Mouse (Mus musculus) urinary bladder, postnatal 36 days (tissue): ENCODE measurements around the gene Ckap5.

Source experiments
- DNase-seq, 2 experiments: peaks; one replicate each; pipeline ENCODE4 v3.0.0; 2022; ENCODE audit warnings: low spot score in 2 of 2, mixed read lengths in 1 of 2

The Ckap5 gene

GRCm38 (mm10) chr2:91627486-91627885 is 100.9 kb downstream of the Ckap5 start:
- no peak for DNase-seq

- no peak for DNase-seq
These were observed 101.6 kb downstream of the Ckap5 start for GRCm38 (mm10) chr2:91628171-91628570.

DNA sequence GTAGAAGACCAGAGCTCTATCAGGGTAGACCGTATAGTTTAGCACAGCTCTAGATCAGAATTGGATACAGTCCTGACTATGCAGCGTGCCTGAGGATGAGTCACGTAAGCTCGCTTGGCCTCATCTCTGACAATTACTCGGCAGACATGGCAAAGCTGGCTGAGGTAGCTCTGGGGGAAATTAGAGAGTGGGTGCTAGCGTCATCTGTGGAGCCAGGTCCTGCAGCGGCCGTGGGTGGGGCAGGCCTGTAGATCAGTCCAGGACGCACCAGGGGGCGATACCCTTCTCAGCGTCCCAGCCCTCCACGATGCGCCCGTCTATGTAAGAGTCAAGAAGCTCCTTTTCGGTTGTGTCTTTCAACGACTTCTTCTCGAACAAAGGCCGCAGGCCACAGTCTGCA is 103.1 kb downstream of the Ckap5 start:
- DNase-seq: no peak

DNA sequence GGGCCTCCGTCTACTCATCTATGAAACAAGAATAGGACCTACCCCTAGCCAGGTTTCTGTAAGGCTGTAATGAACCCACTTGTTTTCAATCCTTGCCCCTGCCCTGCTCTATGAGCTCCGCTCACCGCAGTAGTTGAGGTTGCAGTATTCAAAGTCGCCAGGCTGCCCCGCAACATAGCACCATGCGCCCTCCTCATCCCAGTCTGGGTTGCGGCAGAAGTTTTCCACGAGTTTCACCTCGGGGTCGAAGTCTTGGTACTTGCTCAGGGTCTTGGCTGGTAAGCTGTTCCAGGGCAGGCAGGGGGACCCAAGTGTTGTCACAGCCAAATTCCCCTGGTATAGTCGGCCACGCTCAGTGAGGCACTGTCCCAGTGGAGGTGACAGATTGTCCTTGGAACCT is 103.8 kb downstream of the Ckap5 start:
- no peak for DNase-seq

- no peak for DNase-seq
These were observed 105.3 kb downstream of the Ckap5 start for GRCm38 (mm10) chr2:91631826-91632225.

DNA sequence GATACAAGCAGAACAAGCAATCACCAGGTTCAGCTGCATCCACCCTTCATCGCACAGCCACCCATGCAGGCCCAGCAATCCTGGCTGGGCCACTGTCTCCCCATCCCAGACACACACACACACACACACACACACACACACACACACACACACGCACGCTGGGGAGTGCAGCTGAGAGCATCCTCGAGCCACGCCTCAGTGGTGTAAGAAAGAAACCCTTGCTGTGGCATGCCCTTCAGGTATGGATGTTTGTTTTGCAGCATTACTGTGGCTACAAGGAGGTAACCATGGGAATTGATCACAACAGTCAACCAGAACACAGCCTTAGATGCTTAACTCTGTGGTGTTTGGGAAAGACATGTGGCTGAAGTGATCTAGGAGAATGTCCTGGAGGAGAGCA is 105.8 kb downstream of the Ckap5 start:
- DNase-seq: no peak

GRCm38 (mm10) chr2:91633334-91633977 is 106.9 kb downstream of the Ckap5 start:
- DNase-seq: no peak

GRCm38 (mm10) chr2:91634841-91635240 is 108.3 kb downstream of the Ckap5 start:
- DNase-seq: no peak

DNA sequence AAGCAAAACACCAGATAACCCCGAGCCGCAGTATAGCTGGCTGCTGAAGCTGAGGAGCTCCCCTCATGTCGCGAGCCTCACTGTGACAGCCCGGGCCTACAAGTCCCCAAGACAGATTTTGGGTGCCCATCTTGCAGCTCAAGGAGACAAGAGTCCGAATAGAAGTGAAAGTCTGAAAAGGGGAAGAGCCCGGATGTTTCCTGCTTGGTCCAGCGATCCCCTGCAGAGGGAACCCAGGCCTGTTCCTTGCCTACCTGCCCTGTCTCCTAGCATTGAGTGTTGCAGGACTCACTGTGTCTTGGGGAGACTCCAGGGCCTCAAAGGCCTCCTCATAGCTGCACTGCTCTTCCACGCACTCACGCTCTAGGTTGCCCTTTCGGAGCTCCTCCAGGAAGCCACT is 108.9 kb downstream of the Ckap5 start:
- DNase-seq: no peak

DNA sequence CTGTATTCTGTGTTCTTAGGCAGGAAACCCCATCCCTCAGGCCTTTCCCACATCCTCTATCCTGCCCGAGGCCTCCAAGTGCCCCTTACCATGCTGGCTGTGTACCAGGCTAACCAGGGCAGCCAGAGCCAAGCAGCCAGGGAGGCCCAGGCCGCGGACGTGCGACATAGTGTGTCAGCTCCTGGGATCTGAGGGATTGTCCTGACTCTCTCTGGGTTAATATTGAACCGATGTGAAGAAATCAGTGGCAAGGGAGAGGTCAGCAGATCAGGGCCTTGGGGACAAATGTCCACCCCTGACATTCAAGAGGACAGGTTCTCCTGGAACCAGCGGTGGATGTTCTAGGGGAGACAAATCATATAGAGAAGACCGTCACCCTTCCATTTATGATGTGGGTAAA is 109.7 kb downstream of the Ckap5 start, which contains the start of gene F2:
Gene F2 (minus strand): TSS at position 186 of the 400 bp plus-strand sequence.
- DNase-seq: no peak

DNA sequence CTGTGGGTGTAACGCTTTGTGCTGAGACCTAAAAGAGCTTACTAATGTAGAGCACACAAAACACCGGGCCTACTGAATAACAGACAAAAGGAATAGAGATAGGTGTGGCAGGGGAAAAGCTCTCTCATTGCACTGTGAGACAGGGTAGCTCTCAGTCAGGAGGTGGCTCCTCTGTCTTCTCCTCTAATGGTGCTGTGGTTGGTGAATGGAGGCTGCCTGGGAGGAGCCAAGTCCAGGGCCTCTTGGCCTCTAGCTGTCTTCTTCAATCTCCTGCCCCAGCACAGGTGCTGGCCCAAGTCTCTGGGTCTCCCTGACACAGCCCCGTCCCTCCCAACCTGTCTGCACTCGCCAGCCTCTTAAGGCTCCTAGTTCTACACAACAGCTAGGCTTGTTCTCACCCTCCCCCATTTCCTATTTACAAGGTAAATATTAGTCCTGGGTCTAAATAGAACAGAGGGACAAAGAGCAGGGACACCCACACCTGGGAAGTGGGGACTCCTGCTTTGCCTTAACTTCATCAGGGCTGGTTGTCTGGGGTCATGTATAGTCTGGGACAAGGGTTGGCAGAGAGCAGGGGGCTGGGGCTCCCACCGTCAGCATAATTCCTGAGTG is 110.3 kb downstream of the Ckap5 start:
- peak; percentile 45 for DNase-seq

DNA sequence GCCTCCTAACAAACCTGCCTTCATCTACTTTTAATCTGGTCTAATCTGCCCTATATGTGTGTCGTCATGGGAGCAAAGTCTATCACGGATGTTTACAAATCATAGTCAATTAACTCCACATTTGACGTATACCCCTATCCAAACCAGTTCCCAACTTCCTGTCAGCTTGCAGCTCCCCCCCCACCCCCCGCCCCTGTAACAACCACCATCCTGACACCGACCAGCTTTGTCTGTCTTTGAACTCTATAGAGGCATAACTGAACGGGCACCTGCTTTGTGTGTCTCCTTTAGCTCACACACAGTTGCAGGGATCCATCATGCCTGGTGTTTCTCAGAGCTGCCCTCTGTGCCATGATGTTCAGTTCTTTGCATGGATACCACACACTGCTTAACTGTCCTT is 112.4 kb downstream of the Ckap5 start:
- DNase-seq: no peak

DNA sequence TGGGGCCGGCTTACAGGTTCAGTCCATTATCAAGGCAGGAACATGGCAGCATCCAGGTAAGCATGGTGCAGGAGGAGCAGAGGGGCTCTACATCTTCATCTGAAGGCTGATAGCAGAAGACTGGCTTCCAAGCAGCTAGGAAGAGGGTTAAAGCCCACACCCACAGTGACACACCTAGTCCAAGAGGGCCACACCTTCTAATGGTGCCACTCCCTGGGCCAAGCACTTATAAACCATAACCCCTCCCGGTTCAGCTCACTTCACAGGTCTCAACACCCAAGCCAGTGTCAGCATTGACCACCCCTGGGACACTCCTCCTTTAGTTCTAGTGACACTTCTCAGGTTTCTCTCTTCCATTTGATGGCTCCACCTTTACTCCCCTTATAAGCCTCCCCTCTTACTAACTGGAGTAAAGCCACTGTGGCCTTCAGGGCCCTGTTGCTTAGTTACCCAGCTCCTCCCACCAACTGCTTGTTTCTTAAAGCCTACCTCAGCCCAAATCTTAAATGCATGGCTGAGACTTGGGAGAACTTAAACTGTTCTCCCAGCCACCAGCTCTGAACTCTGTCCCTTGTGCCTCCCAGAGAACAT is 116.4 kb downstream of the Ckap5 start:
- no peak for DNase-seq

- DNase-seq: no peak
These were observed 117.5 kb downstream of the Ckap5 start for GRCm38 (mm10) chr2:91644021-91644420.

DNA sequence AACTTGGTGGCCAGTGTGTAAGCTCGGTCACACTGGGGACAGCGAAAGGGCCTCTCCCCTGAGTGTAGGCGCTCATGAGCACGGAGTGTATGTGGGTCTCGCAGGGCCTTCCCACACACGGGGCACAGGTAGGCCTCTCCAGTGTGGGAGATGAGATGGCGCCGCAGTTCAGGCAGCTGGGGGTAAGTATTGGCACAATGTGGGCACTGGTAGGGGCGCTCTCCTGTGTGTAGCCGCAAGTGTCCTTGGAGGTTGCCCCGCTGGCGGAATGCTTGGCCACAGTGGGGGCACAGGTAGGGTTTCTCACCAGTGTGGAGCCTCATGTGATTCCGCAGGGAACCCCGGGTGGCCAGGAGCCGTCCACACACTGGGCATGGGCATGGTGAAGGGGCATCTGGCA is 118.8 kb downstream of the Ckap5 start:
- DNase-seq: no peak

- no peak for DNase-seq
These were observed 119.2 kb downstream of the Ckap5 start for GRCm38 (mm10) chr2:91645811-91646210.

DNA sequence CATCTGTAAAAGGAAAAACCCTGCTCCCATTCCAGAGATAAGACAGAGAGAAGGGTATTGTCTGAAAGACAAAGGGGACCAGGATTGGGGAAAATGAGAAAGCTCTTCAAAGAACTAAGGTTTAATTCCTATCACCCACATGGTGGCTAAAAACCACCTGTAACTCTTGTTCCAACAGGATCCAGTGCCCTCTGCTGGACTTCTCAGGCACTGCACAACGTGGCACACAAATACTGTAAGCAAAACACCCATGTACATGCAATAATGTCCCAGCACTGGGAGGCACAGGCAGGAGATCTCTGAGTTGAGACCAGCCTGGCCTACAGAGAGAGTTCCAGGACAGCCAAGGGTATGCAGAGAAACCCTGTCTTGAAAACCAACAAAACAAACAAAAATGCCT is 120.2 kb downstream of the Ckap5 start:
- no peak for DNase-seq

GRCm38 (mm10) chr2:91649152-91649551 is 122.6 kb downstream of the Ckap5 start:
- DNase-seq: no peak

- DNase-seq: peak; percentile 93 to 96
These were observed 123.2 kb downstream of the Ckap5 start, which contains the start of the genes Zfp408 and Arhgap1 for GRCm38 (mm10) chr2:91649553-91650359. Zfp408 (minus strand) TSS chr2:91649791. Arhgap1 (plus strand) TSS chr2:91649860.

DNA sequence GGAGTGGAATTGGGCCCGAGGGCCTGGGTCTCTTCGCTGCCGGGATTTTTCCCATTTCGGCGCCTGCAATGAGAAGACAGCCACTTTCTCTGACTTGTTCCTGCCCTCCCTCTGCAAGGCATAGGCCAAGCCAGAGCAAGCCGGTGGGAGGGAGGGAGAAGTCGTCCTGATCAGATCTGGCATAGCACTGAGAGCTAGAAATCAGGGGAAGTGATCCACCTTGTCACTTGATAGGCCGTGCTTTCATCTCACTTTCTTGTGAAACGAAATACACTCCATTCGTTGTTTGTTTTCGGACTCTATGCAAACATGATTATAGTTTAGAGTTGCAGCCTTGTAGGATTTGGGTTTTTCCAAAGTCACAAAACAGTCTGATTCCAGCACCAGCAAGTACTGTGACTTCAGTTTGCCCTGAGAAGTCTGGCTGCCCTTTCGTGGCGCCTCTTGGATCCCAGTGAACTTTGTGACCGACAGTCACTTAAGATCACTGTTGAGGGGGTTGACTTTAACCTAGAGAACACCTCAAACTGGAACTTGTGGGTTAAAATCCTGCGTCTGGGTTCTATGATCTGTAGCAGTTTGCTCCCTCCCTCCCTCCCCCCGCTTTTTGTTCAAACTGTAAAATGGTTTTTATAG is 123.9 kb downstream of the Ckap5 start:
- DNase-seq: no peak

DNA sequence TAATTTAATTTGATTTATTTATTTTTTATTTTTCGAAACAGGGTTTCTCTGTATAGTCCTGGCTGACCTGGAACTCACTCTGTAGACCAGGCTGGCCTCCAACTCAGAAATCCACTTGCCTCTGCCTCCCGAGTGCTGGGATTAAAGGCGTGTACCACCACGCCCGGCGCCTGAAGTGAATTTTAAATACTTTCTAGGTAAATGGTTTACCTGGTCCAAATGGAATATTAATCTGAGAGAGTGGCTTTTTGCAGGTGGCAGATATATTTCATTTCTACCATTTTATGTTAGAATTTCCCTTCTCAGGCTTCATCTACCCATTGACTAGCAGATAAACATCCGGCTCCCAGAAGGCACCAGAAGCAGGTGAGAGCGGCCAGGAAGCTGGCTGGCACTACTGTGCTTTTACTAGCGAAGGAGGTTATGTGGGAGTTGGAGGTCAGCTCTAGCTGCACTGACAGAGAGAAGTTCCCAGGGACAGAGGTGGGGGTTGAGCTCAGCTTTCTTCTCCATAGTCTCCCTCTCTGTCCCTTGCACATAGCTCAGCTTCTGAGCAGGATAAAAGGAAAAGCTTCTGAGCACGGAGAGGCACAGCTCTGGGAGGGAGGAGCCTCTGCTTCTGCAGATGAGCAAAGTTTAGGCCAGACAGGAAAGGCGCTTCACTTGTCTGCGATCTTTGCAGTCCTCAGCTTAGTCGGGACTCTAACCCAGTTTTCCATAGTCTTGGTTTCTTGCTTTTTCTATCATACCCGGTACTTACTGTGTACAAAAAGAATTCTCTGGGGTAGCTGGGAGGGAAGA is 125.1 kb downstream of the Ckap5 start:
- DNase-seq: no peak
